Mouse (Mus musculus): ENCODE measurements around the gene Stap2. TPM values are rescaled to one million over a fixed set of nuclear protein-coding genes. Genes with fewer than 3 reads are reported as not detected.

Gene Stap2
- polyA plus RNA-seq (2015; fragmentation: Nextera tagmentation; extraction: Ambion mirVana) = 14.3 and 16.8 TPM in 2 replicates

DNA sequence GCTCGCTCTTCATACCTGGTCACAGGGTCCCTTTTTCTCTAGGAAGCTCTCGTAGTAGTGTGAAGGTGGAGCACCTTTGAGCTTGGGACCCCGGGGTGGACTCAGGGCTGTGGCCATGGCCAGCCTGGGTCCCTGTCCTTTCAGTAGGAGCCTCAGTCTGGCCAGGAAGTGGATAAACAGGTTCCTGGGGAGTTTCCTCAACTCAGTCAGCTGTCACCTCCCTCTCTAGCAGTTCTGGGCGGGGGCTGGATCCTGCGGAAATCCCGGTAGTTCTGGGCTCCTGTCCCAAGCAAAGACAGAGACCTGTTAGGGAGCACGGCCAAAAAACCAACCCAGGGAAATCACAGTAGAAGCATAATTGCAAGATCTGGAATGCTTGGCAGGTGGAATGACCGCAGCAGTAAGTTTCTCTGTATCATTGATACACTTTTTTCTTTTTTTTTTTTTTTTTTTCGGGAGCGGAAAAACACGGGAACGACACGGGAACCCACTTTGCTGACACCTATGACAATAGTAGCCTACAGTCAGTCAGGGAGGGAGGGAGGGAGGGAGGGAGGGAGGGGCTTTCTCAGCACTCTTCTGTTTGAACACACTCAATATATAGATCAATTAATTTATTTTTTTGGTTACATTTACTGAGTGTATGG, at the start of gene Stap2, which contains the start of gene Mpnd:
Stap2 (minus strand) TSS at position 170 of the 647 bp plus-strand sequence.
Mpnd (plus strand) TSS at position 297 of the 647 bp plus-strand sequence.
- Histone ChIP-seq H3K27me3 (ENCODE audit: insufficient read depth, low read length) (0 out of 2 replicates have a peak, but pooled peaks cover 4% of the 10 kb centered on the region), H3K4me1 (ENCODE audit: insufficient read depth) (peaks cover 24% of the 10 kb centered on the region), H3K9me3 (ENCODE audit: low read length) (no peaks in the 10 kb centered on the region), H3K27ac (ENCODE audit: low read depth) (peak within 1 kb of the TSS; percentile 65), H3K36me3 (replicated peaks; ENCODE audit: insufficient read depth, low read length) (no peaks in the 10 kb centered on the region), H3K4me3 (ENCODE audit: low read depth, low read length) (peak within 1 kb of the TSS; percentile 32), H3K9ac (replicated peaks) (peak within 1 kb of the TSS; percentile 42), H3K4me2 (ENCODE audit: low read depth, low read length) (peak within 1 kb of the TSS; percentile 47)
- 35% methylated on average over 13 of the region's 13 CpGs for WGBS (ENCODE audit: insufficient replicate concordance)
- peak; percentile 18 for ATAC-seq
- no peak for TF ChIP-seq CTCF (IDR thresholded peaks at IDR 0.05; ENCODE audit: low read depth)
- DNase-seq = peak; percentile 60

- TF ChIP-seq CTCF (IDR thresholded peaks at IDR 0.05; ENCODE audit: low read depth) = no peak
- TF ChIP-seq EP300 (IDR thresholded peaks at IDR 0.05; ENCODE audit: low read depth) = no peak
- Histone ChIP-seq H3K27me3 (ENCODE audit: insufficient read depth, low read length) (no peaks in the 10 kb centered on the region), H3K36me3 (replicated peaks; ENCODE audit: insufficient read depth, low read length) (peaks cover 51% of the 10 kb centered on the region), H3K9ac (replicated peaks) (no peak overlapping the region), H3K4me2 (ENCODE audit: low read depth, low read length) (no peak overlapping the region), H3K4me3 (ENCODE audit: low read depth, low read length) (no peak overlapping the region), H3K27ac (ENCODE audit: low read depth) (no peak overlapping the region), H3K4me1 (ENCODE audit: insufficient read depth) (no peaks in the 10 kb centered on the region), H3K9me3 (ENCODE audit: low read length) (no peaks in the 10 kb centered on the region)
- ATAC-seq = no peak
- DNase-seq = no peak
These were observed 49.6 kb upstream of the Stap2 start for GRCm38 (mm10) chr17:56054938-56055337.

DNA sequence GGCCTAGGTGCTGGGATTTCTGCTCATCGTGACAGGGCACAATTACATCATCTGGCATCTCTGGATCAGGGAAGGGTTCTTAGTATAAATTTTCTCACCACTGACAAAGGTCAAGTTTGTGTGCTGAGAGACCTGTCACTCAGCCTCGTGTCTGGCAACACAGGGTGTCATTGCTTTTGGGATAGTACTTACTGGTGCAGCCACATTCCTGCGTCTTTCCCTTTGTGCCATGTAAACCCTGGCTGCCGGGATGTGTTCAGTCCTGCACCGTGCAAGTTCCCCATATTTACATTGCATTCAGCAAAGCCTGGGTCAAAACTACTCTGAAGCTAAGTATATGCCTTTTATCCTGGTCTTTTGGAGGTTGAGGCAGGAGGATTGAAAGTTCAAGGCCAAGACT, 46.0 kb upstream of the Stap2 start:
- H3K9ac ChIP-seq (replicated peaks) = no peak overlapping the region
- ATAC-seq = no peak
- H3K27ac ChIP-seq (ENCODE audit: low read depth) = no peak overlapping the region
- no peak overlapping the region for H3K4me2 ChIP-seq (ENCODE audit: low read depth, low read length)
- no peak for TF ChIP-seq EP300 (IDR thresholded peaks at IDR 0.05; ENCODE audit: low read depth)
- no peak for TF ChIP-seq CTCF (IDR thresholded peaks at IDR 0.05; ENCODE audit: low read depth)
- H3K9me3 ChIP-seq (ENCODE audit: low read length) = no peaks in the 10 kb centered on the region
- DNase-seq = no peak
- H3K36me3 ChIP-seq (replicated peaks; ENCODE audit: insufficient read depth, low read length) = peaks cover 55% of the 10 kb centered on the region
- WGBS (ENCODE audit: insufficient replicate concordance) = 80% methylated on average over 5 of the region's 5 CpGs
- no peaks in the 10 kb centered on the region for H3K27me3 ChIP-seq (ENCODE audit: insufficient read depth, low read length)
- H3K4me3 ChIP-seq (ENCODE audit: low read depth, low read length) = no peak overlapping the region
- no peaks in the 10 kb centered on the region for H3K4me1 ChIP-seq (ENCODE audit: insufficient read depth)

DNA sequence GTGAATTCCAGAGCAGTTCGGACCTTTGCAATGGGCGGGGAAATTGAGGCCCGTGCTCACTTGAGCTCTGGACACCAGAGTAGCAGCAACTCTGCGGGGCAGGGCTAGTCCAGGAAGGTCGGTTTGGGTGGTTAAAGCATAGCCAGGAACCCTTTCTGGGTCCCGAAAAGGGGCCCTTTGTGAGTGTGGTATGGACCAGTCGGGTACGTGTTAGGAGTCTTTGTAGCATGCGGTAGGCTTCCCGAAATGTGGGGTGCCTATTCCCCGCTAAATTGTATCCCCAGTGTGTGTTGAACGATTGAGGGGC, 35.4 kb upstream of the Stap2 start:
- Histone ChIP-seq H3K36me3 (replicated peaks; ENCODE audit: insufficient read depth, low read length) (peaks cover 10% of the 10 kb centered on the region; the same call in 1 of the 2 replicates), H3K4me2 (ENCODE audit: low read depth, low read length) (peak overlapping the region; percentile 95), H3K27me3 (ENCODE audit: insufficient read depth, low read length) (no peaks in the 10 kb centered on the region), H3K27ac (ENCODE audit: low read depth) (peak overlapping the region; percentile 82), H3K9me3 (ENCODE audit: low read length) (no peaks in the 10 kb centered on the region), H3K4me3 (ENCODE audit: low read depth, low read length) (peak overlapping the region; percentile 77), H3K9ac (replicated peaks) (peak overlapping the region; percentile 81), H3K4me1 (ENCODE audit: insufficient read depth) (peaks cover 13% of the 10 kb centered on the region)
- DNase-seq = no peak
- no peak for ATAC-seq
- WGBS (ENCODE audit: insufficient replicate concordance) = 2% methylated on average over 12 of the region's 12 CpGs
- TF ChIP-seq EP300 (IDR thresholded peaks at IDR 0.05; ENCODE audit: low read depth) (no peak), CTCF (IDR thresholded peaks at IDR 0.05; ENCODE audit: low read depth) (no peak)

- DNase-seq (peak; percentile 96), ATAC-seq (peak; percentile 76)
- no peaks in the 10 kb centered on the region for H3K27me3 ChIP-seq (ENCODE audit: insufficient read depth, low read length)
- peak within 1 kb of the TSS; percentile 81 for H3K9ac ChIP-seq (replicated peaks)
- no peaks in the 10 kb centered on the region for H3K9me3 ChIP-seq (ENCODE audit: low read length)
- peak; percentile 69; the same call in 1 of the 2 replicates for TF ChIP-seq EP300 (IDR thresholded peaks at IDR 0.05; ENCODE audit: low read depth)
- TF ChIP-seq CTCF (IDR thresholded peaks at IDR 0.05; ENCODE audit: low read depth) = no peak
- peaks cover 13% of the 10 kb centered on the region for H3K4me1 ChIP-seq (ENCODE audit: insufficient read depth)
- WGBS (ENCODE audit: insufficient replicate concordance) = 0% methylated on average over 56 of the region's 68 CpGs
- H3K4me2 ChIP-seq (ENCODE audit: low read depth, low read length) = peak within 1 kb of the TSS; percentile 95
- H3K27ac ChIP-seq (ENCODE audit: low read depth) = peak within 1 kb of the TSS; percentile 82
- H3K4me3 ChIP-seq (ENCODE audit: low read depth, low read length) = peak within 1 kb of the TSS; percentile 77
- H3K36me3 ChIP-seq (replicated peaks; ENCODE audit: insufficient read depth, low read length) = peaks cover 8% of the 10 kb centered on the region; the same call in 1 of the 2 replicates
These were observed 34.9 kb upstream of the Stap2 start, which contains the start of gene Chaf1a for GRCm38 (mm10) chr17:56040030-56040856. TSS of gene Chaf1a (plus strand) at chr17:56040439.

DNA sequence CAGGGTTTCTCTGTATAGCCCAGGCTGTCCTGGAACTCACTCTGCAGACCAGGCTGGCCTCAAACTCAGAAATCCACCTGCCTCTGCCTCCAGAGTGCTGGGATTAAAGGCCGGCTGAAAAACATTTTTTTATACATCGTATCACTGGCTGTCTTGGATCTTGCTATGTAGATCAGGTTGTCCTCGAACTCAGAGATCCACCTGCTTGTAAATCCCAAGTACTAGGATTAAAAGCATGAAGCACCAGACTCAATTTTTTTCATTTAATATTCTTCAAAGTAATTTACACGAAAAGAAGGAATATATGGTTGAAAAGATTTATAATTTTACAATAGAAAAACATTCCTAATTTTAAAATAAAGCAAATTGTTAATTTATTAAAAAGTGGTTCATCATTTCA, 34.0 kb upstream of the Stap2 start:
- Histone ChIP-seq H3K36me3 (replicated peaks; ENCODE audit: insufficient read depth, low read length) (peaks cover 8% of the 10 kb centered on the region; the same call in 1 of the 2 replicates), H3K4me2 (ENCODE audit: low read depth, low read length) (peak overlapping the region; percentile 95), H3K4me3 (ENCODE audit: low read depth, low read length) (peak overlapping the region; percentile 77), H3K4me1 (ENCODE audit: insufficient read depth) (peaks cover 18% of the 10 kb centered on the region), H3K9ac (replicated peaks) (no peak overlapping the region), H3K9me3 (ENCODE audit: low read length) (no peaks in the 10 kb centered on the region), H3K27me3 (ENCODE audit: insufficient read depth, low read length) (no peaks in the 10 kb centered on the region), H3K27ac (ENCODE audit: low read depth) (peak overlapping the region; percentile 82; the same call in 1 of the 2 replicates)
- TF ChIP-seq EP300 (IDR thresholded peaks at IDR 0.05; ENCODE audit: low read depth) (no peak), CTCF (IDR thresholded peaks at IDR 0.05; ENCODE audit: low read depth) (no peak)
- ATAC-seq (no peak), DNase-seq (no peak)
- 66% methylated on average over 4 of the region's 4 CpGs for WGBS (ENCODE audit: insufficient replicate concordance)

All from liver, postnatal 0 days (tissue).